Mouse (Mus musculus) midbrain, embryonic 16.5 days (tissue): ENCODE data around the gene Fxyd7. TPM values are rescaled to one million over a fixed set of nuclear protein-coding genes. Genes with fewer than 3 reads are reported as not detected.

Experiments used
- ATAC-seq: fragments of 200-750 bp; cut with Nextera tagmentation; 2 replicates; pipeline ENCODE4 v1.8.0; 2017; ENCODE audit warnings: moderate TSS enrichment
- H3K27ac ChIP-seq: fragments of 300-500 bp; sonication (generic); 2 replicates; pipeline ENCODE4 v1.5.1; 2014; ENCODE audit warnings: mild to moderate bottlenecking, low read length, mixed read lengths
- H3K27me3 ChIP-seq: fragments of 300-500 bp; sonication (generic); 2 replicates; pipeline ENCODE4 v1.6.1; 2014; ENCODE audit warnings: low read depth, low read length, mixed read lengths; ENCODE audit not compliant: control insufficient read depth, insufficient read depth
- H3K36me3 ChIP-seq: fragments of 300-500 bp; sonication (generic); 2 replicates; pipeline ENCODE4 v1.6.1; 2014; ENCODE audit warnings: mild to moderate bottlenecking, low read length, moderate library complexity, mixed read lengths; ENCODE audit not compliant: control insufficient read depth, insufficient read depth
- H3K4me1 ChIP-seq: fragments of 300-500 bp; sonication (generic); 2 replicates; pipeline ENCODE4 v1.6.1; 2014; ENCODE audit warnings: mild to moderate bottlenecking, low read length, mixed read lengths; ENCODE audit not compliant: control insufficient read depth, insufficient read depth
- H3K4me2 ChIP-seq: fragments of 300-500 bp; sonication (generic); 2 replicates; pipeline ENCODE4 v1.6.1; 2014; ENCODE audit warnings: mild to moderate bottlenecking, low read length, mixed read lengths
- H3K4me3 ChIP-seq: fragments of 300-500 bp; sonication (generic); 2 replicates; pipeline ENCODE4 v1.5.1; 2014; ENCODE audit warnings: low read depth, mild to moderate bottlenecking, low read length, moderate library complexity, mixed read lengths
- H3K9ac ChIP-seq: fragments of 300-500 bp; sonication (generic); 2 replicates; pipeline ENCODE4 v1.6.1; 2014; ENCODE audit warnings: low read depth, low read length, mixed read lengths
- H3K9me3 ChIP-seq: fragments of 300-500 bp; sonication (generic); replicated peaks from 2 replicates; pipeline ENCODE4 v1.6.1; 2014; ENCODE audit warnings: mild to moderate bottlenecking, low read length, mixed read lengths; ENCODE audit not compliant: control insufficient read depth, poor library complexity, severe bottlenecking
- WGBS: fragments of 180-500 bp; shearing (Covaris S2); extraction: QIAGEN DNeasy Blood & Tissue Kit; methylation state at CpG from one replicate; pipeline ENCODE4 v1.1.7; 2014; 5-methylcytosine and 5-hydroxymethylcytosine counted together
- polyA plus RNA-seq: library from polyadenylated mRNA; unstranded; fragments of >200 nt; fragmentation: Nextera tagmentation; extraction: Ambion mirVana; gene quantifications from 2 replicates; pipeline ENCODE4 v1.2.1, GENCODE M21; 2015

Gene Fxyd7
- polyA plus RNA-seq, 1 experiment from 2014 or later = 270 TPM

DNA sequence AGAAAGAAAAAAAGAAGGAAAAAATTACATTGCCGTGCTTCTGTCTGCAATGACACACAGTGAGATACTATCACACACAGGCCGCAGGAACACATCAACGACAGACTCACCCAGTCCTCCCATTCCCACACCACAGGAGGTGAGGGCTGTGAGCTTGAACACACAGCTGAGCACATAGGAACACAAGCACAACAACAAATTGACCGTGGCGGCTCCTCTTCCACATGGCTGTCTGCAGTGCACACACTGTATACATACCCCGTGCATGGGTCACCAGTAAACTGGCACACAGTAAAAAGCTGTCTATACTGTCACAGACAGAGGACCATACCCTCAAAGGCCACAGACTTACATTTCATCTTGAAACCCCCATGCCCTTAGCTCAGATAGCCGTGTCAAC is 5.2 kb upstream of the Fxyd7 start:
- H3K27me3 ChIP-seq = peaks cover 23% of the 10 kb centered on the region
- H3K4me1 ChIP-seq = peaks cover 16% of the 10 kb centered on the region
- H3K27ac ChIP-seq = no peak overlapping the region
- H3K4me2 ChIP-seq = no peak overlapping the region
- no peak overlapping the region for H3K9ac ChIP-seq
- WGBS = 79% methylated on average over 7 of the region's 7 CpGs
- H3K9me3 ChIP-seq = no peaks in the 10 kb centered on the region
- no peak overlapping the region for H3K4me3 ChIP-seq
- H3K36me3 ChIP-seq = no peaks in the 10 kb centered on the region
- no peak for ATAC-seq

GRCm38 (mm10) chr7:31055883-31056282 is 4.6 kb upstream of the Fxyd7 start:
- Histone ChIP-seq H3K27ac (no peak overlapping the region), H3K9me3 (no peaks in the 10 kb centered on the region), H3K9ac (no peak overlapping the region), H3K4me1 (peaks cover 19% of the 10 kb centered on the region), H3K27me3 (peaks cover 23% of the 10 kb centered on the region), H3K4me2 (no peak overlapping the region), H3K36me3 (no peaks in the 10 kb centered on the region), H3K4me3 (no peak overlapping the region)
- 32% methylated on average over 4 of the region's 4 CpGs for WGBS
- no peak for ATAC-seq

DNA sequence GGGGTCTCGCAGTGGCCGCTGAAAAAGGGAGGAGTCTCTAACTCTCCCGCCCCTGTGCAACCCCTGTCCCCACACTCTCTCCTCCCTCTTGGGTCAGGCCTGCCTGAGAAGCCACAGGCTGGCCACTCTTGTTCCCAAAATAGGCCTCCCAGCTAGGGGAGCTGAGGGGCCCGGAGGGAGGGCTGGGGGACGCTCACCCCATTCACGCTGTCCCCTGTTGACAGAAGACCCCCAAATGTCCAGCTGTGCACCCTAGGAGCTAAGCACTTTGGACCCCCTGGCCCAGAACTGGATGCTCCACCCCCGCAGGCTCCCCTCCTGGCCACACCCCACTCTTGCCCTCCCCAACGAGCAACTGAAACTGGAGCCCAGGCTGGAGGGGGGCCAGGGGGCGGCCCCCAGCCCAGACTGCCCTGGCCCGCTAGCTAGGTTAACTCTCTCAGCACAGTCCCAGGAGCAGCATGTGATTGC is 4.1 kb upstream of the Fxyd7 start:
- Histone ChIP-seq H3K27ac (no peak overlapping the region), H3K9me3 (no peaks in the 10 kb centered on the region), H3K4me2 (peak overlapping the region; percentile 18; the same call in 1 of the 2 replicates), H3K27me3 (peaks cover 23% of the 10 kb centered on the region), H3K36me3 (no peaks in the 10 kb centered on the region), H3K9ac (no peak overlapping the region), H3K4me3 (no peak overlapping the region), H3K4me1 (peaks cover 24% of the 10 kb centered on the region)
- 5% methylated on average over 9 of the region's 10 CpGs for WGBS
- no peak for ATAC-seq

DNA sequence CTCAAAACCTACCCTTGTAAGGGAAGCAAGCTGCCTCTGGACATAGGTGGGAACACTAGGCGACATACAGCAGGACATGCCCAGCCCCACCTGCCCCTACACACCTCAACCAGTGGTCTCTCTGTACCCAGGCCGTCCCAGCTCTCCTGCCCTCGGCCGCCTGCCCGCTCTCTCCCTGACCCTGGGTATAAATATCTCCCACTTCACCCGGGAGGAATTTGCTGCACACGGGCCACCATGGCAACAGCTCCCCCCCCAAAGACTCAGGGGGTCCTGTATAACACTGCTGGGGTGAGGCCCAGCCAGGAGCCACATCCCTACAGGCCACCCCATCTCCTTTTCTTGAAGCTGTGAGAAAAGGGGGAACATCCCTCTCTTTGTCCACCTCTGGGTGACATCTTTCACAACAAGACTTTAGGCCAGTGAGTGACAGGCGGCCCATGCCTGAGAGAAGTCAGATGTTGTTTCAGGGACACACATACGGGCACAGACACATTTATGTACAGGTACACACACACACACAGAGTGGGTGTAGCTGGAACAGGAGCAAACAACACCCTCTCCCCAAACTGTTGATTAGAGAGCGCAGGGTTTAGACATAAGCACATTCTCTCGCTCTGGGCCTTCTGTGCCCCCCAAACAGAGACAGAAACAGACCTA is 3.5 kb upstream of the Fxyd7 start:
- no peak overlapping the region for H3K9ac ChIP-seq
- 36% methylated on average over 11 of the region's 11 CpGs for WGBS
- H3K4me2 ChIP-seq = no peak overlapping the region
- no peaks in the 10 kb centered on the region for H3K9me3 ChIP-seq
- H3K4me3 ChIP-seq = no peak overlapping the region
- peaks cover 23% of the 10 kb centered on the region for H3K27me3 ChIP-seq
- no peak for ATAC-seq
- H3K4me1 ChIP-seq = peaks cover 29% of the 10 kb centered on the region
- no peaks in the 10 kb centered on the region for H3K36me3 ChIP-seq
- H3K27ac ChIP-seq = no peak overlapping the region

- Histone ChIP-seq H3K4me3 (no peak overlapping the region), H3K27ac (no peak overlapping the region), H3K9me3 (no peaks in the 10 kb centered on the region), H3K27me3 (peaks cover 23% of the 10 kb centered on the region), H3K4me2 (no peak overlapping the region), H3K36me3 (no peaks in the 10 kb centered on the region), H3K9ac (no peak overlapping the region), H3K4me1 (peaks cover 37% of the 10 kb centered on the region)
- 37% methylated on average over 10 of the region's 10 CpGs for WGBS
- no peak for ATAC-seq
These were observed 2.7 kb upstream of the Fxyd7 start for GRCm38 (mm10) chr7:31053882-31054447.

DNA sequence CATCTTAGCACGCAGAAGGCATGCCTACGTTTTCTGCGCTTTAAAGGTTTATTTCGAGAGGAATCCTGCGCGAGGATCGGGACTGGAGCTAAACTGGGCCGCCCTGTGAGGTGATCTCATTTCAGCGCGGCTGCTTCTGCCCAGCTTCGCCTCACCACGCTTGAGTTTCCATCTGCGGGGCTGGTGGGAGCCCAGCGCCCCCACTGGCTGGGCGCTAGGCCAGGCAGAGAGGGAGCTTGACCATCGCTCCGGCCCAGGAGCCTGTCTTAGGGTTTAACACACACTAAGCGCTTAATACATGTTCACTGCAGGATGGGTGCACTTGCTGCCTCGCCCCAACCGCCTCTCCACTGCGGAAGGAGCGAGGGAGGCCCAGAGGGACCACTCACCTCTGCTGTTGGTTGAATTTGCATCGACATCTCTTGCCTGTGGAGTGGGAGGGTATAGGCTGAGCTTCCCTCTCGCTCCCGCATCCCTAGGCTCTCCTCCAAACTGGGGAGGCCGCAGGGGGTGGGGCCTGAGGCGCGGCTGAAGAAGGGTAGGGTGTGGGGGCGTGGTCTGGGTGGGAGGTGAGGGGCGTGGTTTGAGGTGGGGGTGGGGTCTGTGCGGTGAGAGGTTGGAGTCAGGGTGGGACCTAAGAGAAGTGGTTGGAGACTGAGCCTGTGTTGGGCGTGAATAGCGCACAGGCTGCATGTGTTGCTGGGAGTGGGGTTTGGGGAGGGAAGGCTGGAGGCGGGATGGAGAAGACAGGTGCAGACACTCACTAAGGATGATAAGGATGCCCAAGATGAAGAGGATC is 1.6 kb upstream of the Fxyd7 start:
- H3K4me3 ChIP-seq = peak overlapping the region; percentile 21
- no peak overlapping the region for H3K27ac ChIP-seq
- peak overlapping the region; percentile 65 for H3K4me2 ChIP-seq
- H3K27me3 ChIP-seq = peaks cover 23% of the 10 kb centered on the region
- 0 out of 2 replicates have a peak overlapping the region, but pooled peaks have one; percentile 7 for H3K9ac ChIP-seq
- peaks cover 40% of the 10 kb centered on the region for H3K4me1 ChIP-seq
- no peaks in the 10 kb centered on the region for H3K9me3 ChIP-seq
- WGBS = under 1% methylated on average over 34 of the region's 34 CpGs
- no peaks in the 10 kb centered on the region for H3K36me3 ChIP-seq
- no peak; the same call in 1 of the 2 replicates for ATAC-seq

DNA sequence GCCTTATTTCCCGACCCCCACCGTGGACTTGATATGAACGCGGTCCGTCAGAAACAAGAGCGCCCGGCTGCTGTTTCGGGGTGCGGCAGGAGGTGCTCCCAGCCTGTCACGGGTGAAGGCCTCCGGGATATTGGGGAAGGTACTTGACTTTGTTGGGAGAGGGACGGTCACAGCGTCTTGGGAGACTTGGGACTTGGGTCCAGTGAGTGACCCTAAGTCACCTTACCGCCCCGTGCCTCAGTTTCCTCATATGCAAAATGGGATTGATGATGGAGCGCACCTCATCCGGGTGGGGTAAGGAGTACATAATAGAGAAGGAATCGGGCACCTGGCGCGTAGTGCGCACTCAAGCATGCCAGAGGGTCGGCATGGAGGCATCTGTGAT is 976 bp upstream of the Fxyd7 start:
- Histone ChIP-seq H3K4me1 (peaks cover 40% of the 10 kb centered on the region), H3K27me3 (peaks cover 23% of the 10 kb centered on the region), H3K9me3 (no peaks in the 10 kb centered on the region), H3K36me3 (no peaks in the 10 kb centered on the region), H3K27ac (no peak overlapping the region), H3K4me3 (peak overlapping the region; percentile 21), H3K9ac (no peak overlapping the region), H3K4me2 (peak overlapping the region; percentile 65)
- 2% methylated on average over 22 of the region's 22 CpGs for WGBS
- no peak for ATAC-seq

GRCm38 (mm10) chr7:31050921-31051320 is 346 bp downstream of the Fxyd7 start:
- Histone ChIP-seq H3K9me3 (no peaks in the 10 kb centered on the region), H3K27me3 (peaks cover 23% of the 10 kb centered on the region), H3K4me2 (peak overlapping the region; percentile 65), H3K9ac (peak overlapping the region; percentile 67), H3K4me3 (peak overlapping the region; percentile 53), H3K27ac (peak overlapping the region; percentile 70; the same call in 1 of the 2 replicates), H3K36me3 (no peaks in the 10 kb centered on the region), H3K4me1 (peaks cover 40% of the 10 kb centered on the region)
- peak; percentile 39 for ATAC-seq
- under 1% methylated on average over 9 of the region's 9 CpGs for WGBS

DNA sequence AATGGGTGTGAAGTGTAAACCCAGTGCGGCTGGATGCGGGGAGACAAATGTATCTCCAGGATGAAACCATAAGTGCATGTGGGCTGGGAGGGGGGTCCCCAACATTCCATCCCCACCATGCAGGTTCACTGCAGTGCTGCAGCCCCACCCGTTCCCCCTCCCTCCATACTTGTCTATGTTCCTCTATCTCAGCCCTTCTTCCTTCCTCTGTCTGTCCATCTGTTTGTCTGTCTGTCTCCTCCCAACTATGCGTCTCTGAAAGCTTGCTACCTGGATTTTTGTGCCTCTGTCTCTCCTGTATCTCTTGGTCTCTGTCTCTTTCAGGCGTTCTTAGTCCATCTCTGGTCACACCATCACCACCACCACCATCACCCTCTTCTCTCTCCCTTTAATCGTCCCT is 780 bp downstream of the Fxyd7 start:
- Histone ChIP-seq H3K9me3 (no peaks in the 10 kb centered on the region), H3K4me3 (peak overlapping the region; percentile 53), H3K27ac (peak overlapping the region; percentile 70; the same call in 1 of the 2 replicates), H3K4me1 (peaks cover 40% of the 10 kb centered on the region), H3K4me2 (peak overlapping the region; percentile 65), H3K9ac (peak overlapping the region; percentile 67), H3K36me3 (no peaks in the 10 kb centered on the region), H3K27me3 (peaks cover 23% of the 10 kb centered on the region)
- 4% methylated on average over 6 of the region's 6 CpGs for WGBS
- peak; percentile 20 for ATAC-seq
